Mouse (Mus musculus) lung, adult 2 months (tissue): ENCODE results near the gene Gm42372.

Experiments used
- CTCF ChIP-seq: fragments of 200-500 bp; IDR thresholded peaks from 2 replicates; pipeline ENCODE4 v1.5.1; 2011; ENCODE audit warnings: mild to moderate bottlenecking, low read length, control low read depth; ENCODE audit not compliant: insufficient read depth
- POLR2A ChIP-seq: fragments of 200-500 bp; IDR thresholded peaks from 2 replicates; pipeline ENCODE4 v1.6.1; 2011; ENCODE audit warnings: low read depth, mild to moderate bottlenecking, control low read depth, low read length, borderline replicate concordance; ENCODE audit errors: extremely low read depth

DNA sequence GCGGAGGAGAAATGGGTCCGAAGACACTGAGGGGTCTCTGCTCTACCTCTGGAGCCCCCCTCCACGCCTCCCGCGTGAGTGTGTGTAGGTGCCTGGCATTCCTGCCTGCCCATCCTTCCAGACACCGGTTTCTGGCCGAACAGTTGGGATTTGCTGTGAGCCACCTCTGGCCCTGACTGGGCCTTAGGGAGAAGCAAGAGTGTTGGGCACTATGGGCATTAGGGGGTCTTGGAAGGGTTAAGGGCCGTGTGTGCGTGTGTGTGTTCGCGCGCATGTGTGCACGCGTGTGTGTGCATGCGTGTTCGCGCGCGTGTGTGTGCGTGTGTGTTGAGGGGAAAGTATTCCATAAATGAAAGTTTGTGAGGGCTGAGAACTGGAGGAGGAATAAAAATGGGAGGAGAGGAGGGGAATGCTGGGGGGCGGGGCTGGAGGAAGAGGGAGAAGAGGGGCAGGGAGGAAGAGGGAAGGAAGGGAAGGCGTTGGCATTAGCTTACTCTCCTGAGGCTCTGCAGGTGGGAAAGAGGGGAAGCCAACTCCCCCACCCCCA is 35.5 kb upstream of the Gm42372 start:
- no peak for TF ChIP-seq CTCF
- TF ChIP-seq POLR2A = no peak
